Mouse (Mus musculus): Measurements from ENCODE around the gene Atp5g2. TPM values are rescaled to one million over a fixed set of nuclear protein-coding genes. Genes with fewer than 3 reads are reported as not detected.

Atp5g2 gene
- total and polyA plus RNA-seq, 3 experiments = 59.4 to 513 TPM; not detected in 1

- no peaks in the 10 kb centered on the region for H3K4me1 ChIP-seq (ENCODE audit: control insufficient read depth in 1 of 2, insufficient read depth in 2 of 2, low read length in 2 of 2)
- no peak overlapping the region for H3K4me3 ChIP-seq (ENCODE audit: control insufficient read depth in 1 of 2, insufficient read depth in 1 of 2, low read depth in 2 of 2, low read length in 2 of 2)
- H3K36me3 ChIP-seq (ENCODE audit: control insufficient read depth in 1 of 2, insufficient read depth in 2 of 2, low read length in 2 of 2) = peaks cover 0 to 6% of the 10 kb centered on the region in 2 experiments; a peak in 1 of 4 replicates
- no peak for TF ChIP-seq POLR2AphosphoS2 (IDR thresholded peaks at IDR 0.05; ENCODE audit: low read length)
- TF ChIP-seq USF1 (IDR thresholded peaks at IDR 0.05; ENCODE audit: low read depth, low read length) = no peak
- no peak for TF ChIP-seq POLR2A (IDR thresholded peaks at IDR 0.05; ENCODE audit: control insufficient read depth in 1 of 2, insufficient read depth in 1 of 2, low read depth in 1 of 2, low read length in 2 of 2, poor library complexity in 1 of 2)
- TF ChIP-seq UBTF (IDR thresholded peaks at IDR 0.05; ENCODE audit: borderline replicate concordance, insufficient read depth, low read depth, low read length) = no peak
- no peak for TF ChIP-seq RCOR1 (IDR thresholded peaks at IDR 0.05; ENCODE audit: low read depth, low read length)
- TF ChIP-seq ZKSCAN1 (IDR thresholded peaks at IDR 0.05; ENCODE audit: low read depth, low read length) = no peak
- no peak for TF ChIP-seq NRF1 (IDR thresholded peaks at IDR 0.05; ENCODE audit: insufficient read depth, low read depth, low read length, poor library complexity, severe bottlenecking)
- TF ChIP-seq KAT2A (conservative IDR thresholded peaks at IDR 0.05; ENCODE audit: low read depth, low read length) = no peak
- no peak for TF ChIP-seq BHLHE40 (IDR thresholded peaks at IDR 0.05; ENCODE audit: borderline replicate concordance, low read depth, low read length)
- TF ChIP-seq MYC (IDR thresholded peaks at IDR 0.05; ENCODE audit: low read depth, low read length) = no peak
- no peak for TF ChIP-seq GATA1 (IDR thresholded peaks at IDR 0.05; ENCODE audit: low read depth, low read length)
- no peak for TF ChIP-seq ZMIZ1 (IDR thresholded peaks at IDR 0.05; ENCODE audit: low read depth, low read length)
- no peak for TF ChIP-seq TCF12 (IDR thresholded peaks at IDR 0.05; ENCODE audit: low read depth, low read length)
- no peak for TF ChIP-seq SMC3 (IDR thresholded peaks at IDR 0.05; ENCODE audit: low read depth, low read length)
- H3K79me2 ChIP-seq (ENCODE audit: control insufficient read depth, insufficient read depth, low read length, poor library complexity) = no peaks in the 10 kb centered on the region
- H3K27ac ChIP-seq (ENCODE audit: control insufficient read depth, low read depth, low read length) = no peak overlapping the region
- H3K9me3 ChIP-seq (replicated peaks; ENCODE audit: insufficient read depth, low read length) = no peaks in the 10 kb centered on the region
- no peak for DNase-seq (ENCODE audit: low read depth, low spot score)
- H3K9ac ChIP-seq (ENCODE audit: control insufficient read depth, low read depth, low read length, poor library complexity, severe bottlenecking) = no peak overlapping the region
- no peaks in the 10 kb centered on the region for H3K27me3 ChIP-seq (ENCODE audit: control insufficient read depth in 1 of 2, insufficient read depth in 2 of 2, low read length in 2 of 2)
Observed at GRCm38 (mm10) chr15:102657926-102658381, 14.2 kb downstream of the Atp5g2 start.

DNA sequence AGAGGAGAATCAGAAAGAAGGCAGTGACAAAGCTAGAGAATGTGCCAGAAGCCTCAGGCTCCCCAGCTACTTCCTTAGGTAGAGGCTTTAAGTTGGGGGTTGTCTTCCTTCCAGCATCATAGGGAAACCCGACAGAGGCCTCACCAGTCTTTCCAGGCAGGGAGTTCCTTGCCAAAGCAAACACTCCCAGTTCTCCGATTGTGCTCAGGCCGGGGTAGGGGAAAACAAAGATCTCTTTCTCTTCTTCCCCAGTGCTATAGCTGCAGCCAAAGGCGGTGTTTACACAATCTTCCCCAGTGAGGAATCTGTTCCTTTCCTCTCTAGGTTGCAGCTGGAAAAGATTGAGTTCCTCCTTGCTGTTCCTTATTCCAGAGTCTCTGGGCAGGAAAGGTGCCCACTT lies 15.5 kb downstream of the Atp5g2 start:
- Histone ChIP-seq H3K27ac (ENCODE audit: control insufficient read depth, low read depth, low read length) (no peak overlapping the region), H3K9me3 (replicated peaks; ENCODE audit: insufficient read depth, low read length) (no peaks in the 10 kb centered on the region), H3K4me3 (ENCODE audit: control insufficient read depth in 1 of 2, insufficient read depth in 1 of 2, low read depth in 2 of 2, low read length in 2 of 2) (no peak overlapping the region), H3K9ac (ENCODE audit: control insufficient read depth, low read depth, low read length, poor library complexity, severe bottlenecking) (no peak overlapping the region), H3K27me3 (ENCODE audit: control insufficient read depth in 1 of 2, insufficient read depth in 2 of 2, low read length in 2 of 2) (no peaks in the 10 kb centered on the region), H3K4me1 (ENCODE audit: control insufficient read depth in 1 of 2, insufficient read depth in 2 of 2, low read length in 2 of 2) (no peaks in the 10 kb centered on the region), H3K36me3 (ENCODE audit: control insufficient read depth in 1 of 2, insufficient read depth in 2 of 2, low read length in 2 of 2) (no peaks in the 10 kb centered on the region), H3K79me2 (ENCODE audit: control insufficient read depth, insufficient read depth, low read length, poor library complexity) (no peaks in the 10 kb centered on the region)
- DNase-seq (ENCODE audit: low read depth, low spot score) = no peak
- TF ChIP-seq GATA1 (IDR thresholded peaks at IDR 0.05; ENCODE audit: low read depth, low read length) (no peak), UBTF (IDR thresholded peaks at IDR 0.05; ENCODE audit: borderline replicate concordance, insufficient read depth, low read depth, low read length) (no peak), CTCF (IDR thresholded peaks at IDR 0.05 in 2 of 3, conservative IDR thresholded peaks at IDR 0.05 in 1 of 3; ENCODE audit: control insufficient read depth in 1 of 3, insufficient read depth in 1 of 3, low read depth in 2 of 3, low read length in 3 of 3, poor library complexity in 1 of 3, severe bottlenecking in 1 of 3) (no peak), TCF12 (IDR thresholded peaks at IDR 0.05; ENCODE audit: low read depth, low read length) (no peak), TAL1 (IDR thresholded peaks at IDR 0.05; ENCODE audit: low read length) (no peak), MAZ (IDR thresholded peaks at IDR 0.05; ENCODE audit: low read depth, low read length) (no peak), CHD2 (IDR thresholded peaks at IDR 0.05; ENCODE audit: low read length) (no peak), JUND (IDR thresholded peaks at IDR 0.05; ENCODE audit: low read depth, low read length) (no peak), NELFE (IDR thresholded peaks at IDR 0.05; ENCODE audit: low read depth, low read length) (no peak)

Measured in MEL (cell line).